Mouse (Mus musculus) induced T-regulatory cell, adult 2 months (primary cell): Measurements from ENCODE around the gene Psmb2.

Experiments used
- DNase-seq: peaks from one replicate; pipeline ENCODE4 v3.0.0-alpha.2; 2012; ENCODE audit warnings: low read depth

Gene Psmb2

DNA sequence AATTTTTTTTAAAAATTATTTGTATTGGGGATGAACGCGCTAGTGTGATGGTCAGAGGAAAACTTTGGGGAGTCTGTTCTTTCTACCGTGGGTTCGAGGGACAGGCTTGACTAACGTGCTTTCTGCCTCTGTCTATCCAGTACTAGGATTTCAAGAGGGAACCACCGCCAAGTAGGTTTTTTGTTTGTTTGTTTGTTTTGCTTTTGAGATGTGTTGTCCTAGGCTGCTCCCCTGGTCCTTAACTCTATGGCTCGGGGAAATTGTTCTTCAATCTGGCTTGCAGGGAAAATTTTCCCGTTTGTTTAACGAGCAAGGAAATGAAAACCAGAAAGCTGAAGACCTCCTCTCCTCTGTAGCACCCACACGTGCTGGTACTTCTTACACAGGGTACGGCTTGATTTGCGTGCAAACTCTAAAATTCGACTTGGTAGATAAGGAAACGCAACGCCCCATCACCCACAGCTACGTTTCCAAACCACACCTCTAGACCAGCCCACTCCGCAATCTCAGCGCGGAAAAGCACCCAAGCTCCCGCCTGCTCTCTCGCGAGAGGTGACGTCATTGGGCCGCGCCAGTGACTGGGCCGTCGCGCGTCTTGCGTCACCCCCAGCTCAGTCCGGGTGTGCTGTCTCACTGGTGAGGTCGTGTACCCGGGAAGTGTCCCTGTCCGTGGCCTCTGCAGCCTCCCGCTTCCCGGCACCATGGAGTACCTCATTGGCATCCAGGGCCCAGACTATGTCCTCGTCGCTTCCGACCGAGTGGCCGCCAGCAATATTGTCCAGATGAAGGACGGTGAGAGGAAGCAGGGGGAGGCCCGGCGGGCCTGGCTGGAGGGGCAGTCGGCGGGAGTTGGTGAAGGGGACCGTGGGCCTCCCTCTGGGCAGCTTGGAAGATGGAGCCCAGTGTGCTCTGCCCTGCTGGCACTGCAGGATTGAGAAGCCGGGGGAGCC lies at the start of gene Psmb2:
TSS of gene Psmb2 (plus strand) at position 577 of the 950 bp plus-strand sequence.
- peak; percentile 99 for DNase-seq

DNA sequence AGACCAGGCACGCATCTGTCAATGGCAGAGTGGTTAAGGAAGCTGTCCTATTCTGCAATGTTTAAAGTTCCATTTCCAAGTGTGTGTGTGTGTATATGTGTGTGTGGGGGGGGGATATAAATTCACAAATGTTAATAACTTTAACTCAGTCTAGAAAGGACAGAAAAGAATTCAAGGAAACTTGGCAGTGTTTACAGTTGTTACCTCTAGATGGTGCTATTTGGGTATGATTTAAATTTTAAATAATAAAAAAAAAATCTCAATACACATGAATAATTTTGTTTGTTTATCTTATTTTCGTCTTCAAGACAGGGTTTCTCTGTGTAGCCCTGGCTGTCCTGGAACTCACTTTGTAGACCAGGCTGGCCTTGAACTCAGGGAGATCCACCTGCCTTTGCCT lies 45.5 kb upstream of the Psmb2 start:
- peak; percentile 29 for DNase-seq

DNA sequence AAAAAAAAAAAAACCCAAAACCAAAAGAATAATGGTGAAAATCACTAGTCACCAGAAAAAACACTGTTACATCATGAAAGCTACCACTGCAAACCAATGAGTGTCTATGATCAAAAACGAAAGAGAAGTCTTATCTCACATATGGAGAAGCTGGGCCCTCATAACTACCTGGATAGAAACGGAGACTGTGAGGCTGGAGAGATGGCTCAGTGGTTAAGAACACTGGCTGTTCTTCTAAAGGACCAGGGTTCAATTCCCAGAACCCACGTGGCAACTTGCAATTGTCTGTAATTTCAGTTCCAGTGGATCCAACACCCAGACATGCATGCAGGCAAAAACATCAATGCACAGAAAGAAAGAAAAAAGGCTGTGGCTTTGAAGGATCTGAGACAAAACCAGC lies 44.8 kb upstream of the Psmb2 start:
- no peak for DNase-seq

DNA sequence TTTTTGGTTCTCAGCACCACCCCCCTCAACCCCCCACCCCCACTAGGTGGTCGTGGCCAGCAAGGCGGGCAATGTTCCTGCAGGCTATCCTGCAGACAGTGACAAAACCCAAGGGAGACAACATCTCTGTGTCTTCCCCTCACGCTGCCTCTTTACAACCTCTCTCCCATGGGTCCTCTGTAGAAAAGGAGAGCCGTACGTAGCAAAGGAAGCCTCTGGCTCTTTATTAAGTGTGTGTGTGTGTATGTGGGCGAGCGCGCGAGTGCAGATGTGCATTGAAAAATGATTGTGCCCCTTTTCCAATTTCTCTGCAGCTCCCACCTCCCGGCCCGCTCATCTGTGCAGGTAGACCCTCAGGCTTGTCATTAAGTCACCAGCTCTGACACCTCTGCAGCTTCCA lies 41.1 kb upstream of the Psmb2 start:
- no peak for DNase-seq

DNA sequence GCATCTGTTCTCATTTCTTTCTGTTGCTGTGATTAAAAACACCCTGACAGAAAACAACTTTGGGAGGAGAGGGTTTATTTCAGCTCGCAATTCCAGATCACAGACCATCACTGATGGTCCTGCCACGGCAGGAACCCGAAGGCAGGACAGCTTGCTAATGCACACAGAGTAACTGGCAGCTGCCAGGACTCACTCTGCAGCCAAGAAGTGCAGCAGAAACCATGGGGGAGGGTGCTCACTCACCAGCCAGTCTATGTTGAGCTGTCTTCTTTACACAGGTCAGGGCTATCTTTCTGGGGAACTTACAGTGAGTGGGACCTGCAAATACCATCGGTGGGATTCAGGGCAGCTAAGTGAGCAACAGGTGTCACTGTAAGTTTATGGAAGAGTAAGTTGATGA lies 40.0 kb upstream of the Psmb2 start:
- no peak for DNase-seq

DNA sequence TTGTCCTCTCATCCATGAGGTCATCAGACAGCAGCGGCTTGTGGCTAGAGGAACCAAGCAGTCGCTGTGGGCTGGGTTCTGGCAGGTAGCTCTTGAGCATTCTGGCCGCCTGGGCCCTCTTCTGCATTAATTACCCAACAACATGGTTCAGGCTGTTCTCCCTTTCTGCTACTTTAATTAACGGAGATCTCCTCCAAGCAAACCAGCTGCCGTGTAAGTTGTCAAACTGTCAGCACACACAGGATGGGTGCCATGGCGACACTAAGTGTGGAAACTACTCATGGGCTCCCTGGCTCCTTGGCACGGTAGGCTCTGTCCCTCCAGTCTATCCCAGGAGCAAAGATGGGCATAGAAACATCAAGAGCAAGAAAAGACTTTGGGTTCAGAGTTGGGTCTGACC lies 38.1 kb upstream of the Psmb2 start:
- DNase-seq, result no peak

DNA sequence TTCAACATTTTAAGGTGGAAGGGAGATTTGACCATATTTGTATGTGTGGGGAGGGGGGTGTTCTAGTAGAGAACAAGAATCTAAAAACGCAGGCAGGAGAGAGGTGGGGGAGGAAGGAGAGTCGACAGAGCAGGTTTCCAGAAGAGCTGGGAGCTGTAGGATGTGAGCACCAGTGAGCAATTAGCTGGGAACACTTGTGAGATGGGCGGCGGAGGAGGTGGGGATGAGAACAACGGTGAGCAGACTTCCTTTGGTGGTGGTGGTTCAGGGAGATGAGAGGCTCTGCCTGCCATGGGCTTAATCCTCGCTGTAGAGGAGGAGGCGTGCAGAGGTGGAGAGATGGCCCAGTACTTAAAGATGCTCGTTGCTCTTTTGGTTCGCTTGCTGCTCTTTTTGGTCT lies 35.5 kb upstream of the Psmb2 start:
- DNase-seq, result no peak

DNA sequence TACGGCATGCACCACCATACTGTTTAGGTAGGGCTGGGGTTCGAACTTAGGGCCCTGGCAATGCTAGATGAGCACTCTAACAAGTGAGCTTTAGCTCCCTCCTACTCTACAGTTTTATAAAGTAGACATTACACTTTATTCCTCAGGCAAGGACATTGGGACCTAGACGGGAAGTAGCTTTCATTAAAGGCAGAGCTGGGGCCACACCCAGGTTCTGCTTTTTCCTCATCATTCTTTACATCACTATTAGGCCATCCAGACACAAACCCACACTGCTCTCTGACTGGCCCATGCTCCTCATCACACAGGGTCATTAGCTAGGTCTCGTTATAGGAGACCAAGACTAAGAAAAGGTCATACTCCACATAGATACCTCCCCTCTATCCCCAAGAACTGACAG lies 33.6 kb upstream of the Psmb2 start:
- DNase-seq, result no peak

DNA sequence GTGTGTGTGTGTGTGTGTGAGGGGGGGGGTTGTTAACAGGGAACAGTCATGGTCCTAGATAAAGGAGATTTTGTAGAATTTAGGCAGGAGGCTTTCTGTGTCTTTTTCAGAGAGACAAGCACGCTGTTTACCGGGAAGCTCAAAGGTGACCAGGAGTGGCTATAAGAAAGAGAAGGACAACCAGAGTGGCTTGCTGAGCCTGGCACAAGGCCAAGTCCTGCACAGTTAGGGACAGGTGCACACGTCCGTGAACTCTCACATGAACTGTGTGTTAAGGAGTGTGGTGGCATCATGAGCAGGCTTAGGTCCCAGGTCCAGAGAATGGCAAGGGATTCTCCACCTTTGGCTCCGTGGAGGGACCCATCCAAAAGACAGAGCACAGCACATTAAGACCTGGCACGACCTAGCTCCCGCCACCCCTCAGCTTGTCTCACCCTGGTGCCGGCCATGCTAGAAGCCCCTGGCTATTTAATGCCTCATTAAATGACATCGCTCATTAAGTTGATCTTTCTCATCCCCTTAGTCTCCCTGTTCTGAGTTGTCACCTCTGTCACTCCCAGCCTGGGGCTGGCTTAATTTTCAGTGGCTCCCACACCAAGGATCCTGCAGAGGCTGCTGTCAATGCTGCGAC lies 33.0 kb upstream of the Psmb2 start:
- no peak for DNase-seq

DNA sequence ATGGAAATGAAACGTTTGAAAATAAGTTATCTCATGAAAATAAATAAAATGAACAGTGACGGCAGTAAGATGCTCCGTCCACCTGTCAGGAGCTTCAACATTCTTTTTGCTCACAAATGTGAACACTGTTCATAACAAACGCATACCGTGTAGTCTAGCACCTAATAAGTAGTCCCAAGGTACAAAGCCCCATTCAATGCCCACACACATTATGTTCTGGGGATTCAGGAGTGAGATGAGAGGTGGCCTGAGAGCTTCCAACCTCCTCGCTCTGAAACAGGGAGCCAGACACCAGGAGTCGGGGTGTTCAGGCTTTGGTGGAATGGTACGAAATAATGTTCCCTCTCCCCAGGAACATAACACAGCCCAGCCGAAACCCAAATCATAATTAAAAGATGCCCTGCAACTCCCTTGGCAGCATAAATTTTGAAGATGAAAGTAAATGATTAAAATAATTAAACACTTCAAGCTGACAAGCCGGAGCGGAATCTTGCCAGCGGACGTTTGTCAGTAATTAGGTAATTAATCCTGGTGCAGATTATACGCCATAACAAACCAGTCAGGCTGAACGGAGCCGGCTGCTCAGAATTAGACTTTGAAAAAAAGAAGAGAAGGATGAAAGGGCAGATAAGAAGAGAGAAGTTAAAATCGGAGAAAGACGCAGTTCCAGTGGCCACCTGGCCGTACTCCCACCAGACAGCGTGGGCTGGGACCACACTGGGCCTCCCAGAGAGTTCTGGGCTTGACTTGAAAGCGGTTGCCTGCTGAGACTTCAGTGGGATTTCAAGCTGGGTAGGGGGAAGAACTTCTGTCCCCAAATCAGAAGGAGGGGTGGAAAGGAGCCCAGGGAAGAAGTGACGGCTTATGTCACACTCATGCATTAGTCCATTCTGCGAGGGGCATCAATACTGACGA lies 29.2 kb upstream of the Psmb2 start:
- no peak for DNase-seq

DNA sequence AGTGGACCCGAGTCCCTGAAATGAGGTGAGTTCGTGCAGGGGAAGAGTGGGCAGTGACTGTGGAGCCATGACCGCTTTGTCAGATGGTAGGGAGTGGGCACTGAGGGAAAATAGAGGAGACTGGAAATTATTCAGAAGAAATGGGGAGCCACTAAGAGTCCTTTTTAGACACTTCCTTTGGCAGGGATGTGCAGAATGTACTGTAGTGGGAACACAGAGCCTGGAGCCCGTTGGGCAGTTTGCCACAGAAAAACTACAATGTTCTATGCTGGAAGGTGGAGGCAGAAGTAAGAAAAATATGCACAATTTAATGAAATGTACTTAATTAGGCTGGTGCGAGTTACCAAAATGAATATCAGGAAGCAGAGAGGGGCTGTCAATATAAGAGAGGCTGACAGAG lies 24.3 kb upstream of the Psmb2 start:
- DNase-seq, result no peak

DNA sequence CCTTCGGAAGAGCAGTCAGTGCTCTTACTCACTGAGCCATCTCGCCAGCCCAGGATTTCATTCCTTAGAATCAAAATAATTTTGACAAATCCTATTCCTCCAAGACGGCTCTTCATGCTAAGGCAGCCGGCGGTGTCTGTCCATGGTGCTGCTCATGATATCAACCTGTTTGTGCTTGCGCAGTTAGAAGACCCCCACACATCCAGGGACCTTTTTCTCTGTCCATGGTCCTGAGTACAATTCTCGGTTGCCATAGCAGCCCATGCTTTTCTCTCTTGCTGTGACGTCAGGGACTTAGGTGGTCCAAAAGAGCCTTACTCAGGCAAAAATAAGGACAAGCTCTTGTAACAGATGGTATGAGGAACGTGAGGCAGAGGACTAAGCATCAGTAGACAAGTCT lies 22.1 kb upstream of the Psmb2 start:
- no peak for DNase-seq

DNA sequence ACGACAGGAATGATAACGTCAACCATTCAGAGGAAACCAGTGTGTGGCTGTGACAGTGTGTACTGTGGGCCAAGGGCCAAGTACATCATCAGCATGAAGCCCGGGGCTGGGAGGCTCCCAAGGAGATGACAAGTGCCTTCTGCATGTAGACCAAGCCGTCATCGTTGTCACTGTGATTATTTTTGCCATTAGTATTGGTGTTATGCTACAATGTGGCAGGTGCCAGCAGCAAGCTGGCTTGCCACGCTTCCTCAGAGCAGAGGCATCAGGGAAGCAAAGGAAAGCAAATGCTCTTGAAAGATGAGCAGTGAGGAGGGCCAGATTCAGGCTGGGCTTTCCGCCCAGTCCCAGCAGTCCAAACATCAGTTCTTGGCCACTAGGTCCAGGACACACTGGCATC lies 16.2 kb upstream of the Psmb2 start:
- DNase-seq, result no peak

DNA sequence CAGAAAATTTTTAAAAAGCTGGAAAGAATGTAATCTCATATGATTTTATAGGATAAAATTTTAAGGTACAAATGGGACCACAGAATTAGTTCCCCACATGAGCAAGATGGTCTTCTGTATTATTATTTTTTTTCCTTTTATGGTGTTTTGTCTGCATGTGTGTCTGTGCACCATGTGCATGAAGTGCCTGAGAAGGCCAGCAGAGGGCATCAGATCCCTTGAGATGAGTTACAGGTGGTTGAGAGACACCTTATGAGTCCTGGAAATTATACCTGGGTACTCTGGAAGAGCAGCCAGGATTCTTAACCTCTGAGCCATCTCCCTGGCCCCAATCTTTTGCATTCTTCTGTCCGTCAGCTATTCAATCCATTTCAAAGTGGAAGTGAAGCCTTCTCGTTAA lies 10.4 kb upstream of the Psmb2 start:
- peak; percentile 53 for DNase-seq

DNA sequence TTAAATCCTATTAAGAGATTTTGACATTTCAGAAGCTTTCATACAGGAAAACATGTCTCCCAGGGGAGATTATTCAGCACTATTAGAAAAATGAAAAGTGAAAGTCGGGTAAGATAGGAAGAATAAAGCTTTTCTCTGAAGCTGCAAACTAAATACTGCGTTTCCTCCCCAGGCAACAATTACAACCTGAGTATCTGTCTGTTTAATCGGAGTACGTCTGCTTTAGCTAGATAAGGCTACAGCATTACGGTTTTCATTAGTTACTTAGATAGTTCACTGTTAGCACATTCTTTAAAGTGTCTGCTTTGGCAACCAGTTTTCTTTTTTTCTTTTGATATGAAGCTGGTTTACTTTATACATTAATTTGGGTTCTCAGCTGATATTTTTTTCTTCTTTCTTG lies 4.9 kb downstream of the Psmb2 start:
- no peak for DNase-seq

DNA sequence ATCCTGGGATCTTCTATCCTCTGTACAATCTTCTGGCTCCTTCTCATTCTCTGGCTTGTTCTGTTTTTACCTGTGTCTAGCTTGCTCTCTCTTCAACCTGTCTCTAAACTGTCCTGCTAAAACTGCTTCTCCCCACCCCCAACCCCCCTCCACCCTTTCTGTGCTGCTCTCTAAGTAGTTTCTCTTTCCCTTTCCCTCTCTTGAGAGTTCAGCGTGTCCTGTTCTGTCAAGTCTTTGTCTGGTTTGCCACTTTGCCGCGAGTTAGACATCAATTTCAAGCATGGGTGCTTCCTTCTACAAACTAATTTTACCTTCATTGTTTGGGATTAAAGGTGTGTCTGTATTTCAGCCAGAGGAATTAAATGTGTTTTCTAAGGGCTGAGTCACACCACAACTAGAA lies 5.7 kb downstream of the Psmb2 start:
- peak; percentile 72 for DNase-seq

DNA sequence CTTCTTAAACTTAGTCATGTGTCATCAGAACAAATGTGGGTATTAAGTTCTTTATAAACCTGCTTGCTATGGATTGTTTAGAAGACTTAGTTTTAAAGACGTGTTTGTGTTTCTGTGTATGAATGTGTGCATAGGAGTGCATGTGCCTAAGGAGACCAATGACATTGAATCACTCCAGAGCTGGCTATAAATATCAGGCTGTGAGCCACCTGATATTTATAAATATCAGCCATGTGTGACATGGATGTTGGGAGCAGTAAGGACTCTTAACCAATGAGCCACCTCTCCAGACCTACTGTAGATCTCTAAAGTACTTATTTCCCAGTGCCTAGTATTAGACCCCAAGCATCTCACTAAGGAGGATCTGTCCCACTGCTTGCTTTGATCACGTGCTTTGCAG lies 12.0 kb downstream of the Psmb2 start:
- no peak for DNase-seq

DNA sequence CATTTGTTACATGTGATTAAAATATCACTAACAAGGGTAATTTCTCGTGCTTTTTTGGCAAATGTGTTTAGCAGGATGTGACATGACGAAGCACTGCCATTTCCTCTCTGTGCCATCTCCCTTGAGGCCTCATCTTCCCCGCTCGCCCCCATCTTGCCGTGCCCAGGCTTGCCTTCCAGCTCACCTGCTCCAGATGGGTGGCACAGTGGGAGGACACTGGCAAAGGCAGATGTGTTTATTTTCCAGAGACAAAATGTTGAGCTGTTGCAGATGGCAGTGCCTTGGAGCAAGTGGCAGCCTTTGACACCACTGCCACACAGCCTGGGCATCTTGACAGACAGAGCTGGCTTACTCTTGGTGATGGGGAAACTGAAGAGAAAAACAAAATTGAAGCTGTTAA lies 15.6 kb downstream of the Psmb2 start:
- DNase-seq, result no peak

DNA sequence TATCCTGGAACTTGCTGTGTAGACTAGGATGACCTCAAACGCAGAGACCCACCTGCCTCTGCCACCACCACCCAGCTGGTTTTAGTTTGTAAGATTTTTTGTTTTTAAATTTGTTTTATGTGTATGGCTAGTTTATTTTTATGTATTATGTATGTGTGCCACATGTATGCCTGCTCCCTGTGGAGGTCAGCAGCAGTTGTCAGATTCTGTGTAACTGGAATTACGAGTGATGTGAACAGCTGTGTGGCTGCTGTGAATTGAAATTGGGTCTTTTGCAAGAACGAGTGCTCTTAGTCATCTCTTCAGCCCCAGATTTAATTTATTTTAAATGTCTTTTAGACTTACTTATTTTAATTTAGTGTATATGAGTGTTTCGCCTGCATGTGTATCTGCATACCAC lies 19.5 kb downstream of the Psmb2 start:
- no peak for DNase-seq

DNA sequence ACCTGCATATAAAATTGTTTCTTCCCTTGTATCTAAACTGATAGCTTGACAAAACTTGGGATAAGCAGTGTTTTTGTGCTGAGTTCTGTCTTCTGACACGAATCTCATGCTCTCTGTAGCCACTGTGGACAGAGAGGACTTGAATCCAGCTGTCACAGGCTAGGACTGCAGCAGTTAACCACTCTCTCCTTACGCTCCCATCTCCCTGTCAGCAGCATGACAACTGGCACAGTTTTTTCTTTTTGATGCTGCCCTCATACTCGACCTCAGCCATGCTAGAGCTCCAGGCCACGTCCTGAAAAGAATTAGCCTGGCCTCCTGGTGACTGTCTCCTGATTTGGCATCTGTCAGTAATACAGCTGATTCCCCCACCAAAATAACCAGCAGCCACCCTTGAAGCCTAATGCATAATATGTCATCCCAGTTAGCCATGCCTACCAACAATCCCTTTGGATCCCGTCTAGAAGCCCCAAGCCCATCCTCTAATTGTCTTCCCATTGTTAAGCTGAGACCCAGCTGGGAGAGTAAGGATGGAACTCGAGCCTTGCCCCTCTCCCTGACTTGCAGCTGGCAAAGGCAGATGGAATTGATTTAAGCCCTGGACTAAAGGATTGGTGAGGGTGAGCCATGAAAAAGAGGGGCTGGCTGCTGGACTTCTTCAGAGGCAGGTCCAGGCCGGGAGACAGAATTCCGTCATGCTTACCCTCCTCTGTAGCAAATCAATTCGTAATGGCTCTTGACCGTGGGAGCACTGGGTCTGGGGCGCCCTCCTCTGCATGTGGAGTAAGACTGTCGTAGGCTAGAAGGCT lies 29.4 kb downstream of the Psmb2 start:
- no peak for DNase-seq

DNA sequence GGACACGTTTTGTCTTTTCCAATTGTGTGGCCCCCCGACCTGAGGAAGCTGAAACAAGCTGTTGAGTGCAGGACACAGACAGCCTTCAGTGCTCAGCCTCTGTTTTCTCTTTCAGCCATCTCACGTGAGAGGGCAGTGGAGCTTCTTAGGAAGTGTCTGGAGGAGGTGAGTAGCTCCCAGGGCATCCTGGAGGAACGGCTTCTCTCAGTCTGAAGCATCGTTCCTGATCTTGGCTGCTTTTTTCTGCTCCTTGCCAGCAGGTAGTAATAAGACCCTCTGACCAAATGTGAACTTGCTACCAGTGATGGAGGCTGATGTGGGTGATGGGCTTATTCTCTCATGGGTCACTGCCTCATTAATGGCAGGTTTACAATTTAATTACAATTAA lies 30.0 kb downstream of the Psmb2 start:
- DNase-seq, result no peak

DNA sequence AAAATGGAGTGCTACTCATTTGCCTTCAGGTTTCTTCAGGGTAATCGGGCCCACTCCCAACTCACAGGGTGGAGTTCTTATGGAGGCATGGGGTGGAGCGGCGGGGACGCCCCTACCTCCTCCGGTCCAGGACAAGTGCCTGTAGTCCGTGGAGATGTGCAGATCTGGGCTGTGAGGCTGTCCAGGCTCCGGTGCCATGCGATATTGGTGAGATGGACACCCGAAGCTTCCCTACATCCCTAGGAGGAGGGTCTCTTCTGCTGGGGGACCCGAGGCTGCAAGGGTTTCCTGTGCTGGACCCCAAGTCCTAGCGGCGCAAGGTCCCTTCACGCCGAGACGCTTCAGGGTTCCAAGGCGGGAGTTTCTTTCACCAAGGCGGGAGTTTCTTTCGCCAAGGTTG lies 54.7 kb downstream of the Psmb2 start:
- DNase-seq, result no peak
